Mouse (Mus musculus): ENCODE results near the gene Hif3a.

GRCm38 (mm10) chr7:17026710-17027587 is 35.3 kb downstream of the Hif3a start:
- TF ChIP-seq POLR2A (IDR thresholded peaks at IDR 0.05; ENCODE audit: low read depth, low read length) (no peak), CTCF (IDR thresholded peaks at IDR 0.05; ENCODE audit: extremely low read depth, insufficient read depth, insufficient read length, insufficient replicate concordance) (no peak; the same call in 1 of the 2 replicates)
